Mouse (Mus musculus) stomach, postnatal 0 days (tissue): ENCODE data around the gene Nhsl2. TPM values are rescaled to one million over a fixed set of nuclear protein-coding genes. Genes with fewer than 3 reads are reported as not detected.

Experiments used
- ATAC-seq: fragments of 200-750 bp; cut with Nextera tagmentation; 2 replicates; pipeline ENCODE4 v1.8.0; 2017; ENCODE audit not compliant: low FRiP score, low TSS enrichment
- DNase-seq: peaks from one replicate; pipeline ENCODE4 v3.0.0-alpha.2; 2016; ENCODE audit warnings: low spot score
- H3K27ac ChIP-seq: fragments of 300-500 bp; sonication (generic); replicated peaks from 2 replicates; pipeline ENCODE4 v1.5.1; 2014; ENCODE audit warnings: mild to moderate bottlenecking, control low read depth
- H3K27me3 ChIP-seq: fragments of 300-500 bp; sonication (generic); 2 replicates; pipeline ENCODE4 v1.6.1; 2014; ENCODE audit warnings: low read length; ENCODE audit not compliant: control insufficient read depth, insufficient read depth
- H3K36me3 ChIP-seq: fragments of 300-500 bp; sonication (generic); 2 replicates; pipeline ENCODE4 v1.6.1; 2014; ENCODE audit warnings: low read length, mixed read lengths; ENCODE audit not compliant: control insufficient read depth, insufficient read depth
- H3K4me1 ChIP-seq: fragments of 300-500 bp; sonication (generic); replicated peaks from 2 replicates; pipeline ENCODE4 v1.6.1; 2014; ENCODE audit warnings: antibody characterized with exemption; ENCODE audit not compliant: control insufficient read depth, insufficient read depth
- H3K4me2 ChIP-seq: fragments of 300-500 bp; sonication (generic); replicated peaks from 2 replicates; pipeline ENCODE4 v1.6.1; 2014; ENCODE audit warnings: low read depth, mild to moderate bottlenecking, control low read depth, moderate library complexity
- H3K4me3 ChIP-seq: fragments of 300-500 bp; sonication (generic); 2 replicates; pipeline ENCODE4 v1.5.1; 2014; ENCODE audit warnings: low read depth, low read length, control low read depth
- H3K9ac ChIP-seq: fragments of 300-500 bp; sonication (generic); 2 replicates; pipeline ENCODE4 v1.6.1; 2014; ENCODE audit warnings: mild to moderate bottlenecking, low read length, control low read depth, mixed read lengths
- H3K9me3 ChIP-seq: fragments of 300-500 bp; sonication (generic); 2 replicates; pipeline ENCODE4 v1.6.1; 2016; ENCODE audit warnings: low read length; ENCODE audit not compliant: control insufficient read depth
- CTCF ChIP-seq: IDR thresholded peaks from 2 replicates; pipeline ENCODE4 v1.5.1; 2016; ENCODE audit warnings: antibody characterized with exemption, low read depth, mild to moderate bottlenecking, moderate library complexity
- EP300 ChIP-seq: optimal IDR thresholded peaks from 2 replicates; pipeline ENCODE3; 2016; ENCODE audit warnings: antibody characterized with exemption
- WGBS: fragments of 180-500 bp; shearing (Covaris S2); extraction: QIAGEN DNeasy Blood & Tissue Kit; methylation state at CpG from one replicate; pipeline ENCODE4 v1.1.7; 2014; 5-methylcytosine and 5-hydroxymethylcytosine counted together
- polyA plus RNA-seq: library from polyadenylated mRNA; unstranded; fragments of >200 nt; fragmentation: Nextera tagmentation; extraction: Ambion mirVana; gene quantifications from 2 replicates; pipeline ENCODE4 v1.2.1, GENCODE M21; 2015

Nhsl2 gene
- polyA plus RNA-seq, 1 experiment from 2014 or later: 2.2 TPM

GRCm38 (mm10) chrX:101979267-101979666 lies 130.1 kb downstream of the Nhsl2 start:
- DNase-seq (no peak), ATAC-seq (peak; percentile 77; the same call in 1 of the 2 replicates)

GRCm38 (mm10) chrX:101980586-101980985 lies 131.4 kb downstream of the Nhsl2 start:
- ATAC-seq: no peak
- no peaks in the 10 kb centered on the region for H3K27me3 ChIP-seq

More at GRCm38 (mm10) chrX:101979267-101979666, 130.1 kb downstream of the Nhsl2 start:
- Histone ChIP-seq H3K27me3 (no peaks in the 10 kb centered on the region), H3K4me3 (no peak overlapping the region), H3K4me2 (no peak overlapping the region), H3K27ac (peak overlapping the region; percentile 78; the same call in 1 of the 2 replicates), H3K9ac (no peak overlapping the region), H3K9me3 (no peaks in the 10 kb centered on the region), H3K4me1 (no peaks in the 10 kb centered on the region), H3K36me3 (no peaks in the 10 kb centered on the region)
- WGBS: 39% methylated on average over 5 of the region's 5 CpGs
- TF ChIP-seq CTCF (no peak), EP300 (no peak)

GRCm38 (mm10) chrX:101981450-101981849 lies 132.3 kb downstream of the Nhsl2 start:
- 34% methylated on average over 2 of the region's 2 CpGs for WGBS
- no peaks in the 10 kb centered on the region for H3K4me1 ChIP-seq
- H3K9me3 ChIP-seq: no peaks in the 10 kb centered on the region
- TF ChIP-seq EP300 (no peak), CTCF (peak; percentile 73)
- no peaks in the 10 kb centered on the region for H3K27me3 ChIP-seq
- ATAC-seq (no peak), DNase-seq (no peak)
- no peak overlapping the region for H3K4me3 ChIP-seq
- H3K4me2 ChIP-seq: no peak overlapping the region
- no peak overlapping the region for H3K27ac ChIP-seq
- H3K36me3 ChIP-seq: no peaks in the 10 kb centered on the region
- H3K9ac ChIP-seq: no peak overlapping the region

More at GRCm38 (mm10) chrX:101980586-101980985, 131.4 kb downstream of the Nhsl2 start:
- Histone ChIP-seq H3K9ac (no peak overlapping the region), H3K36me3 (no peaks in the 10 kb centered on the region), H3K9me3 (no peaks in the 10 kb centered on the region), H3K27ac (no peak overlapping the region), H3K4me3 (no peak overlapping the region), H3K4me2 (no peak overlapping the region), H3K4me1 (no peaks in the 10 kb centered on the region)
- no peak for DNase-seq
- TF ChIP-seq EP300: no peak
- no peak for TF ChIP-seq CTCF
- 85% methylated on average over 2 of the region's 2 CpGs for WGBS

- 65% methylated on average over 6 of the region's 6 CpGs for WGBS
- Histone ChIP-seq H3K9me3 (no peaks in the 10 kb centered on the region), H3K9ac (no peak overlapping the region), H3K4me2 (no peak overlapping the region), H3K27me3 (no peaks in the 10 kb centered on the region), H3K36me3 (no peaks in the 10 kb centered on the region), H3K4me1 (no peaks in the 10 kb centered on the region), H3K27ac (no peak overlapping the region), H3K4me3 (no peak overlapping the region)
- ATAC-seq: no peak
- DNase-seq: no peak
- no peak for TF ChIP-seq CTCF
- TF ChIP-seq EP300: no peak
Measured at GRCm38 (mm10) chrX:101983638-101984037, 134.5 kb downstream of the Nhsl2 start.

GRCm38 (mm10) chrX:101986657-101987367 lies 137.6 kb downstream of the Nhsl2 start:
- ATAC-seq (no peak), DNase-seq (no peak)
- TF ChIP-seq CTCF: no peak
- TF ChIP-seq EP300: no peak
- Histone ChIP-seq H3K4me3 (no peak overlapping the region), H3K4me2 (no peak overlapping the region), H3K4me1 (no peaks in the 10 kb centered on the region), H3K9ac (no peak overlapping the region), H3K9me3 (no peaks in the 10 kb centered on the region), H3K27ac (no peak overlapping the region), H3K27me3 (no peaks in the 10 kb centered on the region), H3K36me3 (no peaks in the 10 kb centered on the region)
- 61% methylated on average over 9 of the region's 9 CpGs for WGBS

GRCm38 (mm10) chrX:101993841-101994571 lies 144.8 kb downstream of the Nhsl2 start:
- DNase-seq (peak; percentile 29), ATAC-seq (peak; percentile 69; the same call in 1 of the 2 replicates)
- H3K36me3 ChIP-seq: no peaks in the 10 kb centered on the region
- H3K27me3 ChIP-seq: no peaks in the 10 kb centered on the region
- H3K4me3 ChIP-seq: no peak overlapping the region
- no peaks in the 10 kb centered on the region for H3K4me1 ChIP-seq
- WGBS: 33% methylated on average over 12 of the region's 12 CpGs
- H3K4me2 ChIP-seq: no peak overlapping the region
- H3K9ac ChIP-seq: no peak overlapping the region
- H3K9me3 ChIP-seq: no peaks in the 10 kb centered on the region
- peak overlapping the region; percentile 56 for H3K27ac ChIP-seq
- TF ChIP-seq CTCF: no peak
- TF ChIP-seq EP300: no peak
